Mouse (Mus musculus) midbrain, embryonic 16.5 days (tissue): ENCODE data around the gene Gon4l. TPM values are rescaled to one million over a fixed set of nuclear protein-coding genes. Genes with fewer than 3 reads are reported as not detected.
A peak's percentile ranks its signal among the peaks of the same experiment; 100 is the strongest.
"Not testable (repeated sequence)": the region's sequence is repeated elsewhere in the genome, so short reads cannot be mapped to it uniquely, and the experiment has no call there.

ENCODE experiments used
- ATAC-seq: fragments of 200-750 bp; cut with Nextera tagmentation; 2 replicates; pipeline ENCODE4 v1.8.0; 2017; ENCODE audit warnings: moderate TSS enrichment
- H3K27ac ChIP-seq: fragments of 300-500 bp; sonication (generic); 2 replicates; pipeline ENCODE4 v1.5.1; 2014; ENCODE audit warnings: mild to moderate bottlenecking, low read length, mixed read lengths
- H3K27me3 ChIP-seq: fragments of 300-500 bp; sonication (generic); 2 replicates; pipeline ENCODE4 v1.6.1; 2014; ENCODE audit warnings: low read depth, low read length, mixed read lengths; ENCODE audit not compliant: control insufficient read depth, insufficient read depth
- H3K36me3 ChIP-seq: fragments of 300-500 bp; sonication (generic); 2 replicates; pipeline ENCODE4 v1.6.1; 2014; ENCODE audit warnings: mild to moderate bottlenecking, low read length, moderate library complexity, mixed read lengths; ENCODE audit not compliant: control insufficient read depth, insufficient read depth
- H3K4me1 ChIP-seq: fragments of 300-500 bp; sonication (generic); 2 replicates; pipeline ENCODE4 v1.6.1; 2014; ENCODE audit warnings: mild to moderate bottlenecking, low read length, mixed read lengths; ENCODE audit not compliant: control insufficient read depth, insufficient read depth
- H3K4me2 ChIP-seq: fragments of 300-500 bp; sonication (generic); 2 replicates; pipeline ENCODE4 v1.6.1; 2014; ENCODE audit warnings: mild to moderate bottlenecking, low read length, mixed read lengths
- H3K4me3 ChIP-seq: fragments of 300-500 bp; sonication (generic); 2 replicates; pipeline ENCODE4 v1.5.1; 2014; ENCODE audit warnings: low read depth, mild to moderate bottlenecking, low read length, moderate library complexity, mixed read lengths
- H3K9ac ChIP-seq: fragments of 300-500 bp; sonication (generic); 2 replicates; pipeline ENCODE4 v1.6.1; 2014; ENCODE audit warnings: low read depth, low read length, mixed read lengths
- H3K9me3 ChIP-seq: fragments of 300-500 bp; sonication (generic); replicated peaks from 2 replicates; pipeline ENCODE4 v1.6.1; 2014; ENCODE audit warnings: mild to moderate bottlenecking, low read length, mixed read lengths; ENCODE audit not compliant: control insufficient read depth, poor library complexity, severe bottlenecking
- WGBS: fragments of 180-500 bp; shearing (Covaris S2); extraction: QIAGEN DNeasy Blood & Tissue Kit; methylation state at CpG from one replicate; pipeline ENCODE4 v1.1.7; 2014; 5-methylcytosine and 5-hydroxymethylcytosine counted together
- polyA plus RNA-seq: library from polyadenylated mRNA; unstranded; fragments of >200 nt; fragmentation: Nextera tagmentation; extraction: Ambion mirVana; gene quantifications from 2 replicates; pipeline ENCODE4 v1.2.1, GENCODE M21; 2015

The Gon4l gene
- polyA plus RNA-seq, 1 experiment from 2014 or later, result 13.7 TPM

- H3K9ac ChIP-seq, result 0 out of 2 replicates have a peak overlapping the region, but pooled peaks have one; percentile 34
- ATAC-seq, result peak; percentile 87
- not testable (repeated sequence) for H3K4me1 ChIP-seq, H3K9me3 ChIP-seq, H3K27me3 ChIP-seq, H3K36me3 ChIP-seq
- 0 out of 2 replicates have a peak overlapping the region, but pooled peaks have one; percentile 53 for H3K27ac ChIP-seq
- H3K4me2 ChIP-seq, result peak overlapping the region; percentile 41
- under 1% methylated on average over 14 of the region's 14 CpGs for WGBS
- H3K4me3 ChIP-seq, result peak overlapping the region; percentile 33
Observed at GRCm38 (mm10) chr3:88832388-88832787, 2.6 kb upstream of the Gon4l start.

DNA sequence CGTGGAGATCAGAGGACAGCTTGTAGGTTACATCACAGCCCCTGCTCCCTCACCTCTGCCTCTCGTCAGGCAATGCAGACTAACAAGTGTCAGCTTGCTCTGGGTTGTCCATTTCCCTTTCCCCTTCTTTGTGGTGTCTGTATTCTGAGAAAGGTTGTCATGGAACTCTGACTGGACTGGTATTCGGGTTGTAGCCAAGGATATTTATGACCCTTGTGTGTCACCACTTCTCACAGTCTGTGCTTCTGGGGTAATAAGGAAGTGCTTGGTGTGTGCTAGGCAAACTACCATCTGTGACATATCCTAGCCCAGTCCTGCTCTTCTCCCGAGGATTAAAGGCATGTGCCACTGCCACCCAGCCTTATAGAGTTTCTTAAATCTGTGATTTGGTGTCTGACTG lies 14.1 kb downstream of the Gon4l start:
- Histone ChIP-seq H3K27me3 (no peaks in the 10 kb centered on the region), H3K27ac (no peak overlapping the region), H3K4me1 (no peaks in the 10 kb centered on the region), H3K36me3 (peaks cover 6% of the 10 kb centered on the region; the same call in 1 of the 2 replicates), H3K9ac (no peak overlapping the region), H3K4me2 (no peak overlapping the region), H3K9me3 (no peaks in the 10 kb centered on the region), H3K4me3 (no peak overlapping the region)
- 90% methylated on average over 4 of the region's 4 CpGs for WGBS
- ATAC-seq, result no peak

DNA sequence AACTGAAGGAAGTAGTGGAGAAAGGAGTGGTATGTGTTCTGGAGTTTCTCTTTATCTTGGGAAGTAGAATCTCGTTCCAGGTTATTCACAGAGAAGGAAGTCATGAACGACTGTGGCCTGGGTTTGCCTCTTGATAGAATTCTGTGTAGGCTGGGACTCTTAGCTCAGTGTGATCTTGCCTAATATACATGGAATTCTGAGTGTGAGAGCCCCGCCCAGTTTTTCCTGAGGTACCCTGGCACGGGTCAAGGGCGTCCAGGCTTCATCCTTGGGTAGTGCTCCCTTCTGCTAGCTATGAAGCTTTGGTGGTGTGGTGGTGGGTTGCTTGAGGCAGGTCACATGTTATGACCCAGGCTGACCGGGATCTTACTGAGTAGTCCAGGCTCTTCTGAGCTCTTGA lies 20.8 kb downstream of the Gon4l start:
- H3K27me3 ChIP-seq, result no peaks in the 10 kb centered on the region
- H3K27ac ChIP-seq, result no peak overlapping the region
- no peak overlapping the region for H3K9ac ChIP-seq
- H3K4me3 ChIP-seq, result no peak overlapping the region
- no peaks in the 10 kb centered on the region for H3K4me1 ChIP-seq
- no peak overlapping the region for H3K4me2 ChIP-seq
- ATAC-seq, result no peak
- WGBS, result 94% methylated on average over 6 of the region's 6 CpGs
- peaks cover 47% of the 10 kb centered on the region for H3K36me3 ChIP-seq
- H3K9me3 ChIP-seq, result no peaks in the 10 kb centered on the region

DNA sequence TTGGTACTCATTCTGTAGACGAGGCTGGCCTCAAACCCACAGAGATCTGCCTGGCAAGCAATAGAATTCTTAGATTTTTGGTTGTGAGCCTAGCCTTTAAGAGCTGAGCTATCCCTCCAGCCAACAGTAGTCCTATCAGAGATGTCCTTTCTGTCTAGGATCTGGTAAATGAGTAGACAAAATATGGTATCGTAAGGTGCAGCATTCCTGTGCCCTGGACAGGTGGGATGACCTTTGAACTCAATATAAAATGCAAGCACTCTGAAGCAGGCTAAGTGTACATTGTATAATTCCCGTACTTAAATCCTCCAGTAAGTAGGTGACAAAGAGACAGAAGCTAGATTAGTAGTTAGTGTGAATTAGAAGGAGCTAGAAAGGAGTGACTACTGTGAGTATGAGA lies 27.1 kb downstream of the Gon4l start:
- Histone ChIP-seq H3K9me3 (no peaks in the 10 kb centered on the region), H3K9ac (no peak overlapping the region), H3K4me3 (no peak overlapping the region), H3K36me3 (peaks cover 46% of the 10 kb centered on the region), H3K27me3 (no peaks in the 10 kb centered on the region), H3K4me1 (no peaks in the 10 kb centered on the region), H3K4me2 (no peak overlapping the region), H3K27ac (no peak overlapping the region)
- no peak for ATAC-seq
- 92% methylated on average over 3 of the region's 3 CpGs for WGBS

DNA sequence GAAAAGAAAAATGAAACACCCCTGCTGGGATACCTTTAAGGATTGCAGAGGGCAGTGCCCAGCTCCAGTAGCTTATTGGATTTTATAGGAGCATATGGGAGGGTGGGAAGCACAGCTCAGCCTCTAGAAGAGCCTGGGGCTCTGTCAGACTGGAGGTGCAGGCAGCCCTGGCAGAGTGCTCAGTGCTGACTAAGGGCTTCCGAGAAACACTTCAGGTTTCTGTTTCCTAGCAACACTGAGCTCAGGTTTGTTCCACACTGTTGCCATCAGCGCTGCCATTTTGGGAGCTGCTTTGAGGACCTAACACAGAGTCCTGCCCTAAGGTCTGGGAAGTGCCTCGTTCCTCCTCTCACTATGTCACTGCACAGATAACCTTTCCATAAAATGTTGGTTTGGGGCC lies 31.7 kb downstream of the Gon4l start:
- H3K9ac ChIP-seq, ATAC-seq, H3K4me3 ChIP-seq, H3K4me2 ChIP-seq, H3K4me1 ChIP-seq, H3K9me3 ChIP-seq, H3K27me3 ChIP-seq, H3K27ac ChIP-seq: not testable (repeated sequence)
- H3K36me3 ChIP-seq, result peaks cover 15% of the 10 kb centered on the region
- WGBS, result no CpG with 5 or more reads among the region's 3 CpGs

GRCm38 (mm10) chr3:88867177-88867576 lies 32.1 kb downstream of the Gon4l start:
- WGBS, result no CpG with 5 or more reads among the region's 8 CpGs
- H3K27me3 ChIP-seq, ATAC-seq, H3K9ac ChIP-seq, H3K9me3 ChIP-seq, H3K4me3 ChIP-seq, H3K27ac ChIP-seq, H3K4me1 ChIP-seq, H3K4me2 ChIP-seq: not testable (repeated sequence)
- peaks cover 12% of the 10 kb centered on the region for H3K36me3 ChIP-seq

DNA sequence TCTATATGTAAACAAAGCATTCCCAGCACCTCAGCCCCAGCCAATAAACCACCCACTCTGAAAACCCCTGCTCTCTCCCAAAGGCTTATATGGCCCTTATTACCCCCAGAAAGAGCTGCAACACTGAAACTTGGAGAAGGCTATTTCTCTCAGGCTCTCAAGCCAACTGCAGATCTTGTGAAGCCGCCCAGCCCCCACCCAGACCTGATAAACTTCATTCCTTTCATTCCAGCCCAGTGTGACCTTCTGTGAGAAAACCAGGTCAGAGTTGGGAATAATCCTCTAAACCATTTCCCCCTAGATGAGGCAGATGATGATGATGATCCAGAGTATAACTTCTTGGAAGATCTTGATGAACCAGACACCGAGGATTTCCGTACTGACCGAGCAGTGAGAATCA lies 33.4 kb downstream of the Gon4l start:
- not testable (repeated sequence) for H3K4me1 ChIP-seq, H3K4me2 ChIP-seq, ATAC-seq, H3K36me3 ChIP-seq, H3K27ac ChIP-seq, H3K9ac ChIP-seq, H3K27me3 ChIP-seq, H3K4me3 ChIP-seq, H3K9me3 ChIP-seq
- no CpG with 5 or more reads among the region's 4 CpGs for WGBS

GRCm38 (mm10) chr3:88882536-88882935 lies 47.5 kb downstream of the Gon4l start:
- not testable (repeated sequence) for H3K9ac ChIP-seq, H3K4me1 ChIP-seq, H3K27ac ChIP-seq, H3K9me3 ChIP-seq, ATAC-seq, H3K4me3 ChIP-seq, H3K36me3 ChIP-seq, H3K4me2 ChIP-seq, H3K27me3 ChIP-seq
- WGBS, result 98% methylated on average over 4 of the region's 4 CpGs

- not testable (repeated sequence) for H3K27me3 ChIP-seq, H3K9ac ChIP-seq, H3K27ac ChIP-seq, ATAC-seq, H3K9me3 ChIP-seq, H3K4me3 ChIP-seq, H3K4me2 ChIP-seq, H3K4me1 ChIP-seq, H3K36me3 ChIP-seq
- 97% methylated on average over 7 of the region's 7 CpGs for WGBS
Observed at GRCm38 (mm10) chr3:88893011-88893410, 58.0 kb downstream of the Gon4l start.

- H3K9me3 ChIP-seq, result no peaks in the 10 kb centered on the region
- no peak overlapping the region for H3K4me3 ChIP-seq
- no peaks in the 10 kb centered on the region for H3K4me1 ChIP-seq
- no peak overlapping the region for H3K9ac ChIP-seq
- H3K27ac ChIP-seq, result no peak overlapping the region
- H3K4me2 ChIP-seq, result no peak overlapping the region
- 83% methylated on average over 3 of the region's 3 CpGs for WGBS
- H3K27me3 ChIP-seq, result no peaks in the 10 kb centered on the region
- H3K36me3 ChIP-seq, result peaks cover 45% of the 10 kb centered on the region
- ATAC-seq, result no peak
Observed at GRCm38 (mm10) chr3:88904803-88905202, 69.8 kb downstream of the Gon4l start.
